Mouse (Mus musculus) cerebellum, adult 9-11 months (tissue): ENCODE results near the gene Fbxw7.
"Not testable (repeated sequence)": the region's sequence is repeated elsewhere in the genome, so short reads cannot be mapped to it uniquely, and the experiment has no call there.

Source experiments
- DNase-seq: peaks from one replicate; pipeline ENCODE4 v3.0.0; 2022

Fbxw7 gene

GRCm38 (mm10) chr3:84827617-84828016 lies 12.5 kb downstream of the Fbxw7 start:
- no peak for DNase-seq

- DNase-seq, result no peak
Measured at GRCm38 (mm10) chr3:84829366-84829765, 14.3 kb downstream of the Fbxw7 start.

GRCm38 (mm10) chr3:84836029-84836428 lies 21.0 kb downstream of the Fbxw7 start:
- no peak for DNase-seq

- DNase-seq, result no peak
Measured at GRCm38 (mm10) chr3:84837984-84838383, 22.9 kb downstream of the Fbxw7 start.

GRCm38 (mm10) chr3:84839499-84839898 lies 24.4 kb downstream of the Fbxw7 start:
- DNase-seq, result no peak

GRCm38 (mm10) chr3:84841271-84841670 lies 26.2 kb downstream of the Fbxw7 start:
- peak; percentile 9 for DNase-seq

- DNase-seq, result no peak
Measured at GRCm38 (mm10) chr3:84842793-84843192, 27.7 kb downstream of the Fbxw7 start.

- peak; percentile 24 for DNase-seq
Measured at GRCm38 (mm10) chr3:84843594-84843993, 28.5 kb downstream of the Fbxw7 start.

GRCm38 (mm10) chr3:84848798-84849197 lies 33.7 kb downstream of the Fbxw7 start:
- DNase-seq, result no peak

GRCm38 (mm10) chr3:84850418-84850817 lies 35.4 kb downstream of the Fbxw7 start:
- no peak for DNase-seq

- DNase-seq, result no peak
Measured at GRCm38 (mm10) chr3:84851801-84852200, 36.7 kb downstream of the Fbxw7 start.

- no peak for DNase-seq
Measured at GRCm38 (mm10) chr3:84852877-84853276, 37.8 kb downstream of the Fbxw7 start.

GRCm38 (mm10) chr3:84854440-84854839 lies 39.4 kb downstream of the Fbxw7 start:
- no peak for DNase-seq

- DNase-seq, result no peak
Measured at GRCm38 (mm10) chr3:84860669-84861068, 45.6 kb downstream of the Fbxw7 start.

- not testable (repeated sequence) for DNase-seq
Measured at GRCm38 (mm10) chr3:84861817-84862216, 46.7 kb downstream of the Fbxw7 start.

GRCm38 (mm10) chr3:84865684-84866083 lies 50.6 kb downstream of the Fbxw7 start:
- no peak for DNase-seq

GRCm38 (mm10) chr3:84866866-84867265 lies 51.8 kb downstream of the Fbxw7 start:
- no peak for DNase-seq

GRCm38 (mm10) chr3:84867434-84867975 lies 52.4 kb downstream of the Fbxw7 start:
- no peak for DNase-seq

GRCm38 (mm10) chr3:84867991-84868390 lies 52.9 kb downstream of the Fbxw7 start:
- no peak for DNase-seq

GRCm38 (mm10) chr3:84870126-84870525 lies 55.1 kb downstream of the Fbxw7 start:
- DNase-seq, result no peak

- DNase-seq, result no peak
Measured at GRCm38 (mm10) chr3:84875306-84875705, 60.2 kb downstream of the Fbxw7 start.

GRCm38 (mm10) chr3:84876211-84876610 lies 61.1 kb downstream of the Fbxw7 start:
- DNase-seq, result no peak

GRCm38 (mm10) chr3:84883817-84884483 lies 68.9 kb downstream of the Fbxw7 start:
- no peak for DNase-seq

- DNase-seq, result no peak
Measured at GRCm38 (mm10) chr3:84889648-84890047, 74.6 kb downstream of the Fbxw7 start.

GRCm38 (mm10) chr3:84890983-84891382 lies 75.9 kb downstream of the Fbxw7 start:
- DNase-seq, result no peak
